In genomic region chr5:38038710-38039592, GRCm38 (mm10) we compare ENCODE assay signal across 8 mouse cellular contexts. TPM values are rescaled to one million over a fixed set of nuclear protein-coding genes. Genes with fewer than 3 reads are reported as not detected.
DNase-seq lines count a peak whose midpoint lies in the region; ATAC-seq lines count a peak whose summit lies in the region.

Gene Stx18, plus strand, starts transcription at chr5:38038742.

- peak within 1 kb of the TSS; percentile 87 for H3K9ac ChIP-seq in hindbrain, embryonic 12.5 days

- H3K27me3 ChIP-seq in hindbrain, embryonic 12.5 days = no peaks in the 10 kb centered on the region

- no peaks in the 10 kb centered on the region for H3K9me3 ChIP-seq in hindbrain, embryonic 12.5 days (replicated peaks)

- peak within 1 kb of the TSS; percentile 79 for H3K27ac ChIP-seq in hindbrain, embryonic 12.5 days

- peak within 1 kb of the TSS; percentile 79 for H3K4me2 ChIP-seq in hindbrain, embryonic 12.5 days (replicated peaks)

- H3K4me1 ChIP-seq in hindbrain, embryonic 12.5 days = peaks cover 17% of the 10 kb centered on the region

- H3K4me3 ChIP-seq in hindbrain, embryonic 12.5 days = peak within 1 kb of the TSS; percentile 87

- H3K36me3 ChIP-seq in hindbrain, embryonic 12.5 days = no peaks in the 10 kb centered on the region

- peak; percentile 95 for ATAC-seq in hindbrain, embryonic 12.5 days (ENCODE audit: low FRiP score)

- under 1% methylated on average over 57 of the region's 57 CpGs for WGBS in hindbrain, embryonic 12.5 days

- DNase-seq in NIH3T3 (ENCODE audit: low read depth) = peak; percentile 93
- DNase-seq in cerebellum, postnatal 10 days = peak; percentile 90 to 92
- DNase-seq in frontal cortex, postnatal 10 days (ENCODE audit: low spot score in 2 of 2) = peak; percentile 78 to 87
- DNase-seq in layer of hippocampus, postnatal 14 days (ENCODE audit: low spot score in 2 of 2) = peak; percentile 87 to 91
- peak; percentile 85 for DNase-seq in lung, postnatal 14 days
- peak; percentile 75 for DNase-seq in retina, adult 2 months (ENCODE audit: low read depth, low spot score)
- DNase-seq in thymus, postnatal 36 days = peak; percentile 77 to 84

RNA-seq across cellular contexts. Expression of gene Stx18, which starts in this region (rescaled TPM):
- polyA plus RNA-seq in hindbrain, embryonic 12.5 days (2016; fragmentation: Nextera tagmentation; extraction: Ambion mirVana) = 42.3 and 45.1 TPM in 2 replicates
- total RNA-seq in layer of hippocampus, postnatal 14 days (2021) = 10 to 100 TPM; 36.8 to 38.3 TPM

Comparison
In these comparisons a context has a peak if more than half of its experiments do, and no peak if none do; other contexts are left out.
1. Peak in every context shown above with its lines: DNase-seq, ATAC-seq, H3K4me3 ChIP-seq and H3K27ac ChIP-seq.